Mouse (Mus musculus) C2C12 (cell line): ENCODE data around the gene A930004D18Rik.

Experiments
- CEBPB ChIP-seq: IDR thresholded peaks from one replicate; pipeline ENCODE4 v1.6.1; 2011; ENCODE audit warnings: low read depth, mild to moderate bottlenecking, control low read depth, moderate library complexity
- CTCF ChIP-seq: IDR thresholded peaks from one replicate; pipeline ENCODE4 v1.5.1; 2011; ENCODE audit not compliant: control insufficient read depth, insufficient read depth, insufficient read length
- FOSL1 ChIP-seq: IDR thresholded peaks from one replicate; pipeline ENCODE4 v1.8.0; 2011; ENCODE audit warnings: mild to moderate bottlenecking, low read length; ENCODE audit not compliant: poor library complexity, insufficient read depth, severe bottlenecking
- MAX ChIP-seq: IDR thresholded peaks from one replicate; pipeline ENCODE4 v1.6.1; 2011; ENCODE audit warnings: mild to moderate bottlenecking, control low read depth
- USF1 ChIP-seq: IDR thresholded peaks from one replicate; pipeline ENCODE4 v1.6.1; 2011; ENCODE audit warnings: low read depth, mild to moderate bottlenecking, control low read depth, moderate library complexity

GRCm38 (mm10) chr2:18022886-18023285 is 14.7 kb downstream of the A930004D18Rik start:
- TF ChIP-seq CTCF (no peak), FOSL1 (no peak), MAX (no peak), USF1 (no peak), CEBPB (no peak)
